Mouse (Mus musculus): ENCODE results near the gene Gdpd2. TPM values are rescaled to one million over a fixed set of nuclear protein-coding genes. Genes with fewer than 3 reads are reported as not detected.

Gene Gdpd2
- polyA plus RNA-seq, 1 experiment from 2014 or later, result 1.3 TPM

DNA sequence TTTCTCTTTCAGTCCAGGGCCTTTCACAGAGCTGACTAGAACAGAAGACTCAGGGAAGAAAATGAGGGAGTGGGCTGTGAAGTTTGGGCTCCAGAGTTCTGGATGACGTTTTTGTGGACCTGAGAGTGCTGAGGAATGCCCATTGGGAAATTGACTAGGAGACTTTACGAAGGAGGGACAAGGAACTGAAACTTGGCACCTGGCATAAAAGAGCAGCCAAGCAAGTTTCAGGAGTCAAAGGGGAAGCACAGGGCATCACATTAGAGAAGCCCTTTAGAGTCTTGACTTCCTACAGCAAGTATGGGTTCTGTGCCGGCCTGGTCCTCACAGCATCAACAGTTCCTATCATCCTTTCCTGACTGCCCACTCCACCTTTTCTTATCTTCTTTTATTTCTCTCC is 45.7 kb downstream of the Gdpd2 start:
- H3K9ac ChIP-seq (ENCODE audit: low read depth, low read length), result no peak overlapping the region
- H3K36me3 ChIP-seq (ENCODE audit: insufficient read depth, low read length), result no peaks in the 10 kb centered on the region
- TF ChIP-seq CTCF (IDR thresholded peaks at IDR 0.05; ENCODE audit: low read depth), result no peak
- no peak overlapping the region for H3K4me2 ChIP-seq (ENCODE audit: low read length)
- no peak overlapping the region for H3K27ac ChIP-seq
- ATAC-seq (replicated peaks; ENCODE audit: low FRiP score, low read depth), result no peak
- H3K27me3 ChIP-seq (ENCODE audit: insufficient read depth, low read length), result no peaks in the 10 kb centered on the region
- H3K9me3 ChIP-seq (replicated peaks; ENCODE audit: low read length), result no peaks in the 10 kb centered on the region
- WGBS, result 71% methylated on average over 3 of the region's 3 CpGs
- no peak overlapping the region for H3K4me3 ChIP-seq (replicated peaks; ENCODE audit: low read depth, low read length)
- no peaks in the 10 kb centered on the region for H3K4me1 ChIP-seq (replicated peaks; ENCODE audit: insufficient read depth, low read length)
- DNase-seq (ENCODE audit: low spot score), result no peak

- Histone ChIP-seq H3K4me2 (ENCODE audit: low read length) (peak overlapping the region; percentile 59), H3K36me3 (ENCODE audit: insufficient read depth, low read length) (no peaks in the 10 kb centered on the region), H3K9me3 (replicated peaks; ENCODE audit: low read length) (no peaks in the 10 kb centered on the region), H3K4me1 (replicated peaks; ENCODE audit: insufficient read depth, low read length) (no peaks in the 10 kb centered on the region), H3K9ac (ENCODE audit: low read depth, low read length) (no peak overlapping the region), H3K27ac (peak overlapping the region; percentile 50; the same call in 1 of the 2 replicates), H3K4me3 (replicated peaks; ENCODE audit: low read depth, low read length) (peak overlapping the region; percentile 48), H3K27me3 (ENCODE audit: insufficient read depth, low read length) (no peaks in the 10 kb centered on the region)
- peak; percentile 64 for ATAC-seq (replicated peaks; ENCODE audit: low FRiP score, low read depth)
- peak; percentile 77 for DNase-seq (ENCODE audit: low spot score)
- 28% methylated on average over 9 of the region's 9 CpGs for WGBS
- TF ChIP-seq CTCF (IDR thresholded peaks at IDR 0.05; ENCODE audit: low read depth), result peak; percentile 78
Observed at GRCm38 (mm10) chrX:100776494-100776893, 46.8 kb downstream of the Gdpd2 start.

GRCm38 (mm10) chrX:100776985-100777654 is 47.4 kb downstream of the Gdpd2 start:
- 28% methylated on average over 38 of the region's 49 CpGs for WGBS
- Histone ChIP-seq H3K4me3 (replicated peaks; ENCODE audit: low read depth, low read length) (peak overlapping the region; percentile 48), H3K36me3 (ENCODE audit: insufficient read depth, low read length) (no peaks in the 10 kb centered on the region), H3K9me3 (replicated peaks; ENCODE audit: low read length) (no peaks in the 10 kb centered on the region), H3K4me1 (replicated peaks; ENCODE audit: insufficient read depth, low read length) (no peaks in the 10 kb centered on the region), H3K4me2 (ENCODE audit: low read length) (peak overlapping the region; percentile 59), H3K27me3 (ENCODE audit: insufficient read depth, low read length) (no peaks in the 10 kb centered on the region), H3K27ac (peak overlapping the region; percentile 84), H3K9ac (ENCODE audit: low read depth, low read length) (peak overlapping the region; percentile 67)
- ATAC-seq (replicated peaks; ENCODE audit: low FRiP score, low read depth) (peak; percentile 96), DNase-seq (ENCODE audit: low spot score) (peak; percentile 74)
- no peak for TF ChIP-seq CTCF (IDR thresholded peaks at IDR 0.05; ENCODE audit: low read depth)

DNA sequence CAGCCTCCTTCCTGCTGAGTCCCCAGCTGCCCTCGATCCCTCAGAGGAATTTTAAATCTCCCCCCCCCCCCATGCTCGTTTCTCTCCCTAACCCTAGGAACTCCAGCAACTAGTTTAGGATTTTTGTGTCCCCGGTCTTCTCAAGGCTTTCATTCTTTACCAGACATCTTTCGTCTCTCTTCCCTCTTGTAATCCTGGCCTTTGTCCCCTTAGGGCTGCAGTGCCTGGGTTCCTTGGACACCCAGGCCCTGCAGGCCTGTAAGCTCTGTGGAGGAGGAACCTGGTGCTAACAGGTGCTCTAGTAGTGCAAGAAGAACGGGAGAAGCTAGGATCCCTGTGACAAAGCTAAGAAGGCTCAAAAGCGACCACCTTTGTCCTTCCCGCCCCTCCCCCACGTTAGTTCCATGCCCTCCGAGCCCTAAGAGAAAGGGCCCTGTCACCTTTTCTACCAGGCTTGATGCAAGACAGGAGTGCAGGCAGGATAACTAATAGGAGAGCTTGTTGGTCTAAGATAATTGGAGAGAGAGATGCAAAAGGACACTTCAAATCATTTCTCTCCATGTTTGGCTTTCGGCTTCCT is 48.1 kb downstream of the Gdpd2 start:
- no peaks in the 10 kb centered on the region for H3K36me3 ChIP-seq (ENCODE audit: insufficient read depth, low read length)
- no peak for TF ChIP-seq CTCF (IDR thresholded peaks at IDR 0.05; ENCODE audit: low read depth)
- 24% methylated on average over 10 of the region's 10 CpGs for WGBS
- DNase-seq (ENCODE audit: low spot score) (no peak), ATAC-seq (replicated peaks; ENCODE audit: low FRiP score, low read depth) (no peak)
- H3K27ac ChIP-seq, result peak overlapping the region; percentile 84
- H3K4me3 ChIP-seq (replicated peaks; ENCODE audit: low read depth, low read length), result peak overlapping the region; percentile 48
- H3K9ac ChIP-seq (ENCODE audit: low read depth, low read length), result peak overlapping the region; percentile 67
- H3K9me3 ChIP-seq (replicated peaks; ENCODE audit: low read length), result no peaks in the 10 kb centered on the region
- H3K27me3 ChIP-seq (ENCODE audit: insufficient read depth, low read length), result no peaks in the 10 kb centered on the region
- H3K4me1 ChIP-seq (replicated peaks; ENCODE audit: insufficient read depth, low read length), result no peaks in the 10 kb centered on the region
- H3K4me2 ChIP-seq (ENCODE audit: low read length), result peak overlapping the region; percentile 59

DNA sequence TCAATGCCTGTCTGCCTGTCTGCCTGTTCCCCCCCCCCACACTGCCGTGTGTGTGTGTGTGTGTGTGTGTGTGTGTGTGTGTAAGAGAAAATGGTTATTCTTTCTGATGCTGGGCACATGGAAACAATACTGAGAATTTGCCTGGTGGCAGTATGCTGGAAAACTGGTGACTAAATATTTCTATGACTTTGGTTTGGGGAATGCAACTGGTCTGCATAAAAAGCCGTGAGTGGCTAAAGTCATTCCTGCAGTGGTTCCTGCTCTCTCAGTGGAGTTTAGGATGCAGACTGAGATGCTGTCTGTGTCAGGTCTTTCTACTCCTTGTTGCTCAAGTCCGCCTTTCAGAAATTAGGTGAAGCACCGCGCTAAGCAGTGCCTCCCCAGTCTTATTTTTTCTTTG is 48.7 kb downstream of the Gdpd2 start:
- no peak for ATAC-seq (replicated peaks; ENCODE audit: low FRiP score, low read depth)
- H3K4me2 ChIP-seq (ENCODE audit: low read length), result peak overlapping the region; percentile 59
- no peak overlapping the region for H3K4me3 ChIP-seq (replicated peaks; ENCODE audit: low read depth, low read length)
- 40% methylated on average over 5 of the region's 5 CpGs for WGBS
- H3K4me1 ChIP-seq (replicated peaks; ENCODE audit: insufficient read depth, low read length), result no peaks in the 10 kb centered on the region
- no peaks in the 10 kb centered on the region for H3K36me3 ChIP-seq (ENCODE audit: insufficient read depth, low read length)
- no peaks in the 10 kb centered on the region for H3K27me3 ChIP-seq (ENCODE audit: insufficient read depth, low read length)
- no peak for TF ChIP-seq CTCF (IDR thresholded peaks at IDR 0.05; ENCODE audit: low read depth)
- no peak for DNase-seq (ENCODE audit: low spot score)
- no peaks in the 10 kb centered on the region for H3K9me3 ChIP-seq (replicated peaks; ENCODE audit: low read length)
- no peak overlapping the region for H3K9ac ChIP-seq (ENCODE audit: low read depth, low read length)
- no peak overlapping the region for H3K27ac ChIP-seq

Other genes starting within 250 kb of the Gdpd2 start
- gene Igbp1, start 235.6 kb upstream of the Gdpd2 start, polyA plus RNA-seq (2015; fragmentation: Nextera tagmentation; extraction: Ambion mirVana), result 50.2 and 50.9 TPM in 2 replicates
- not detected in 2 replicates for gene Dgat2l6, start 205.0 kb upstream of the Gdpd2 start, polyA plus RNA-seq (2015; fragmentation: Nextera tagmentation; extraction: Ambion mirVana)
- gene Awat1, start 157.6 kb upstream of the Gdpd2 start, polyA plus RNA-seq (2015; fragmentation: Nextera tagmentation; extraction: Ambion mirVana), result not detected in 2 replicates
- not detected in 2 replicates for gene P2ry4, start 135.0 kb upstream of the Gdpd2 start, polyA plus RNA-seq (2015; fragmentation: Nextera tagmentation; extraction: Ambion mirVana)
- gene Arr3, start 124.4 kb upstream of the Gdpd2 start, polyA plus RNA-seq (2015; fragmentation: Nextera tagmentation; extraction: Ambion mirVana), result not detected in 2 replicates
- 10.1 and 11.2 TPM in 2 replicates for gene Kif4, start 104.1 kb upstream of the Gdpd2 start, polyA plus RNA-seq (2015; fragmentation: Nextera tagmentation; extraction: Ambion mirVana)
- gene Pdzd11, start 103.3 kb upstream of the Gdpd2 start, polyA plus RNA-seq (2015; fragmentation: Nextera tagmentation; extraction: Ambion mirVana), result 92.4 and 94.4 TPM in 2 replicates
- 1.8 and 1.9 TPM in 2 replicates for gene Dlg3, start 37.8 kb downstream of the Gdpd2 start, polyA plus RNA-seq (2015; fragmentation: Nextera tagmentation; extraction: Ambion mirVana)

Measured in kidney, postnatal 0 days (tissue).